Mouse (Mus musculus) intestine, embryonic 15.5 days (tissue): ENCODE results near the gene Alox5. TPM values are rescaled to one million over a fixed set of nuclear protein-coding genes. Genes with fewer than 3 reads are reported as not detected.

Experiments
- ATAC-seq: fragments of 200-750 bp; cut with Nextera tagmentation; 2 replicates; pipeline ENCODE4 v1.8.0; 2017; ENCODE audit warnings: moderate TSS enrichment, moderate library complexity
- H3K27ac ChIP-seq: fragments of 300-500 bp; sonication (generic); 2 replicates; pipeline ENCODE4 v1.5.1; 2015; ENCODE audit warnings: mild to moderate bottlenecking, inconsistent platforms
- H3K27me3 ChIP-seq: fragments of 300-500 bp; sonication (generic); replicated peaks from 2 replicates; pipeline ENCODE4 v1.6.1; 2015; ENCODE audit warnings: inconsistent platforms
- H3K36me3 ChIP-seq: fragments of 300-500 bp; sonication (generic); 2 replicates; pipeline ENCODE4 v1.6.1; 2015; ENCODE audit warnings: inconsistent platforms
- H3K4me1 ChIP-seq: fragments of 300-500 bp; sonication (generic); replicated peaks from 2 replicates; pipeline ENCODE4 v1.6.1; 2015; ENCODE audit warnings: inconsistent platforms
- H3K4me2 ChIP-seq: fragments of 300-500 bp; sonication (generic); replicated peaks from 2 replicates; pipeline ENCODE4 v1.6.1; 2015; ENCODE audit warnings: mild to moderate bottlenecking, inconsistent platforms
- H3K4me3 ChIP-seq: fragments of 300-500 bp; sonication (generic); replicated peaks from 2 replicates; pipeline ENCODE4 v1.5.1; 2015; ENCODE audit warnings: inconsistent platforms
- H3K9ac ChIP-seq: fragments of 300-500 bp; sonication (generic); 2 replicates; pipeline ENCODE4 v1.6.1; 2015; ENCODE audit warnings: inconsistent platforms
- H3K9me3 ChIP-seq: fragments of 300-500 bp; sonication (generic); 2 replicates; pipeline ENCODE4 v1.6.1; 2016; ENCODE audit warnings: inconsistent platforms
- WGBS: fragments of 180-500 bp; shearing (Covaris S2); methylation state at CpG from one replicate; pipeline ENCODE4 v1.1.7; 2015; 5-methylcytosine and 5-hydroxymethylcytosine counted together
- polyA plus RNA-seq: library from polyadenylated mRNA; unstranded; fragments of >200 nt; fragmentation: Nextera tagmentation; extraction: Ambion mirVana; gene quantifications from 2 replicates; pipeline ENCODE4 v1.2.1, GENCODE M21; 2015

Alox5 gene
- polyA plus RNA-seq, 1 experiment from 2014 or later: 1.4 TPM

- H3K4me1 ChIP-seq: no peaks in the 10 kb centered on the region
- H3K9me3 ChIP-seq: no peaks in the 10 kb centered on the region
- H3K36me3 ChIP-seq: 0 out of 2 replicates have a peak, but pooled peaks cover 3% of the 10 kb centered on the region
- H3K4me3 ChIP-seq: no peak overlapping the region
- 86% methylated on average over 12 of the region's 12 CpGs for WGBS
- no peak for ATAC-seq
- H3K27me3 ChIP-seq: no peaks in the 10 kb centered on the region
- H3K9ac ChIP-seq: no peak overlapping the region
- H3K4me2 ChIP-seq: no peak overlapping the region
- no peak overlapping the region for H3K27ac ChIP-seq
Measured at GRCm38 (mm10) chr6:116415126-116415676, 45.8 kb downstream of the Alox5 start.

- H3K9me3 ChIP-seq: no peaks in the 10 kb centered on the region
- WGBS: 94% methylated on average over 14 of the region's 14 CpGs
- H3K4me3 ChIP-seq: no peak overlapping the region
- 0 out of 2 replicates have a peak, but pooled peaks cover 3% of the 10 kb centered on the region for H3K36me3 ChIP-seq
- no peaks in the 10 kb centered on the region for H3K27me3 ChIP-seq
- ATAC-seq: no peak
- H3K27ac ChIP-seq: no peak overlapping the region
- H3K4me2 ChIP-seq: no peak overlapping the region
- no peaks in the 10 kb centered on the region for H3K4me1 ChIP-seq
- H3K9ac ChIP-seq: no peak overlapping the region
Measured at GRCm38 (mm10) chr6:116412546-116413325, 48.2 kb downstream of the Alox5 start.

DNA sequence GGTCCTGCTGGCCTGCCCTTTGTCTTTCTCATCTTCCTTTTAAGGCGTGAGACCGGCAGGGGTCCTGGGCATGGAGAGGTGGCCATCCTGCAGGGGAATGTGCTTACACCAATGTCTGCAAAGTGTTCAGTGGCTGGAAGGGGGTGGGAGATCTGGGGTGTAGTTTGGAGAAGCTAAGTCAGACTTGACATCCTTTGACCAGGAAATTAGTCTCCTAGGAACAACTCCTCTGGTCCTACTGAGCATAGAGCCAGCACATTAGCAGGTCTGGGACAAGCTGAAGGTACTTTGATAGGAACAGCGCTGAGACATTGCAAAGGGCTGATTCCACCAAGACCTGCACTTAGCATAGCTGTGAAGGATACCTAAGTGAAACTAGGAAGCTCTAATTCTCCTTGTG lies 49.3 kb downstream of the Alox5 start:
- 88% methylated on average over 3 of the region's 3 CpGs for WGBS
- H3K36me3 ChIP-seq: 0 out of 2 replicates have a peak, but pooled peaks cover 3% of the 10 kb centered on the region

DNA sequence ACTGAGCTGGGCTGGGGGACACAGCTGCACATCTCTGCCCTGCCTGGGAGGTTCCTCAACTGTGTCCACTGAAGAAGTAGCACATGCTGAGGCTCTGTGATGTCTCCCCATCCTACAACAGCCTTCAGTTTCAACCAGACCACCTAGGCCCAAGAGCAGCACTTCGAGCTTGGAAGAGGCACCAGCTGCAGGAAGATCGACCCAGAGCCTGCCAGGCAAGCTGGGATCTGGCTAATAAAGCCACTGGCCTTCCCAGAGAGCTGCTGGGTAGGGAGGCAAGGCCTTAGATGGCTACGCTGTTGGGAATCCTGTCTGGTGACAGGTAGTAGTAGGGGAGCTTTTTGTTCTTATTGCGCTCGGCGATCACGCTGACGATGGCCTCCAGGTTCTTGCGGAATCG lies 50.5 kb downstream of the Alox5 start:
- no peak overlapping the region for H3K27ac ChIP-seq
- no peak overlapping the region for H3K4me3 ChIP-seq
- no peak overlapping the region for H3K9ac ChIP-seq
- WGBS: 98% methylated on average over 10 of the region's 10 CpGs
- no peaks in the 10 kb centered on the region for H3K27me3 ChIP-seq
- H3K4me1 ChIP-seq: no peaks in the 10 kb centered on the region
- no peak overlapping the region for H3K4me2 ChIP-seq
- no peak for ATAC-seq
- 0 out of 2 replicates have a peak, but pooled peaks cover 3% of the 10 kb centered on the region for H3K36me3 ChIP-seq
- H3K9me3 ChIP-seq: no peaks in the 10 kb centered on the region

More for the DNA sequence above, 49.3 kb downstream of the Alox5 start:
- H3K9me3 ChIP-seq: no peaks in the 10 kb centered on the region
- H3K4me3 ChIP-seq: no peak overlapping the region
- no peak overlapping the region for H3K27ac ChIP-seq
- H3K9ac ChIP-seq: no peak overlapping the region
- ATAC-seq: no peak
- no peaks in the 10 kb centered on the region for H3K27me3 ChIP-seq
- no peak overlapping the region for H3K4me2 ChIP-seq
- no peaks in the 10 kb centered on the region for H3K4me1 ChIP-seq

DNA sequence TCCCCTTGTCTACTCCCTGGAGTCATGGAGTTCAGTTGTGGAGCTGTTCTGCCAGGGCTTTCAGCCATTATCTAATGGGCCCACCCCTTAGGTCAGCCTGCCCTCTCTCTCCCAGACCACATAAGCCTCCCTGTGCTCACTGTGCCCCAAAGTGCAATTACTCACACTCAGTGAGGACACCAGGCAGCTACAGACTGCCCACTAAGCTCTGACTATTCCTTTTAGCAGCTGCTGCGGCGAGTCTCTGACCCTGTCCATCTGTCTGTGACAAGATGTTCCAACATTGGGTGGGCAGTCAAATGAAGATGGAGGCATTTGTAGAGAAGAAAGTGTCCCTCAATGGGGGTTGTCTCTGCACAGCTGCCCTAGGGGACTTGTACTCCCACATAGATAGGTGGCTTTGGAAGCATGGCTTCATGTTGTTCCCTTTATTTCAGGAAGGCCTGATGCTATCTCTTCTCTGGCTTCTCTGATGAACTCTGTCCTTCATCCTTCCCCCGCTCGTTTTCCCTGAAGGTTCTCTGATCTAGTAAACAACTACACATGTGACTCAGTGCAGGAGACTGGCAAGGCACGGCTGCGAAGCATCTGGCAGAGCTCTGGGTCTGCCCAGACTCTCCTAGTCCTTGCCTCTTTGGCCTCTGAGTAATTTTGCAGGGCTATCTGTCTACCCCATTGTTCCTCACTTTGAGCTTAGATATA lies 52.9 kb downstream of the Alox5 start:
- Histone ChIP-seq H3K27me3 (no peaks in the 10 kb centered on the region), H3K27ac (no peak overlapping the region), H3K4me1 (no peaks in the 10 kb centered on the region), H3K9ac (no peak overlapping the region), H3K4me2 (no peak overlapping the region), H3K36me3 (0 out of 2 replicates have a peak, but pooled peaks cover 3% of the 10 kb centered on the region), H3K4me3 (no peak overlapping the region), H3K9me3 (no peaks in the 10 kb centered on the region)
- WGBS: 68% methylated on average over 6 of the region's 6 CpGs
- ATAC-seq: no peak

- Histone ChIP-seq H3K36me3 (0 out of 2 replicates have a peak, but pooled peaks cover 3% of the 10 kb centered on the region), H3K4me1 (no peaks in the 10 kb centered on the region), H3K4me3 (no peak overlapping the region), H3K9me3 (no peaks in the 10 kb centered on the region), H3K4me2 (no peak overlapping the region), H3K9ac (no peak overlapping the region), H3K27ac (no peak overlapping the region), H3K27me3 (no peaks in the 10 kb centered on the region)
- no peak for ATAC-seq
- 93% methylated on average over 4 of the region's 4 CpGs for WGBS
Measured at GRCm38 (mm10) chr6:116407216-116407615, 53.8 kb downstream of the Alox5 start.

GRCm38 (mm10) chr6:116406680-116407079 lies 54.3 kb downstream of the Alox5 start:
- no peaks in the 10 kb centered on the region for H3K9me3 ChIP-seq
- H3K27ac ChIP-seq: no peak overlapping the region
- H3K27me3 ChIP-seq: no peaks in the 10 kb centered on the region
- H3K4me1 ChIP-seq: no peaks in the 10 kb centered on the region
- H3K4me3 ChIP-seq: no peak overlapping the region
- H3K4me2 ChIP-seq: no peak overlapping the region
- WGBS: 70% methylated on average over 5 of the region's 5 CpGs
- ATAC-seq: no peak
- no peak overlapping the region for H3K9ac ChIP-seq
- H3K36me3 ChIP-seq: 0 out of 2 replicates have a peak, but pooled peaks cover 3% of the 10 kb centered on the region

DNA sequence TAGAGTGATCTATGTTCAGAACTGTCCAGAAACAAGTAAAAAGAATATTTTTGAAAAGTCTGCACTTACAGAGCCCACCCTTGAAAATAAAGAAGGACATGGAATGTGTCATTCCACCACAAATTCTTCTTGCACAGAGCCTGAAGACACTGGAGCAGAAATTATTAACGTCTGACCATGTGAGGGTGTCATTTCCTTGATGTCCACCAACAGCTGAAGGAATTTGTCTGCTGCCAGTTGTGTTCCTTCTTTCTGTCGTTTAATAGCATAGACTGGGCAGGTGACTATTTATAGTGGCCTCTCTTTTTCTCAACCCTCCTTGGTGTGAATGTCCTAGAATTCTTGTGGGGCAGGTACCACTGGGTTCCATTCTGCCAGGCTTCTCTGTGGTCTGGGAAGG lies 54.8 kb downstream of the Alox5 start:
- Histone ChIP-seq H3K4me1 (no peaks in the 10 kb centered on the region), H3K9me3 (no peaks in the 10 kb centered on the region), H3K4me3 (no peak overlapping the region), H3K4me2 (no peak overlapping the region), H3K9ac (no peak overlapping the region), H3K27ac (no peak overlapping the region), H3K27me3 (no peaks in the 10 kb centered on the region), H3K36me3 (0 out of 2 replicates have a peak, but pooled peaks cover 3% of the 10 kb centered on the region)
- no peak for ATAC-seq
- WGBS: 67% methylated on average over 2 of the region's 2 CpGs

- ATAC-seq: no peak
- Histone ChIP-seq H3K9ac (no peak overlapping the region), H3K27me3 (no peaks in the 10 kb centered on the region), H3K4me2 (no peak overlapping the region), H3K27ac (no peak overlapping the region), H3K9me3 (no peaks in the 10 kb centered on the region), H3K4me3 (no peak overlapping the region), H3K36me3 (0 out of 2 replicates have a peak, but pooled peaks cover 3% of the 10 kb centered on the region), H3K4me1 (no peaks in the 10 kb centered on the region)
- WGBS: 84% methylated on average over 5 of the region's 5 CpGs
Measured at GRCm38 (mm10) chr6:116405715-116406114, 55.3 kb downstream of the Alox5 start.

GRCm38 (mm10) chr6:116405243-116405642 lies 55.7 kb downstream of the Alox5 start:
- no peak overlapping the region for H3K27ac ChIP-seq
- no peaks in the 10 kb centered on the region for H3K9me3 ChIP-seq
- no peaks in the 10 kb centered on the region for H3K36me3 ChIP-seq
- H3K4me1 ChIP-seq: no peaks in the 10 kb centered on the region
- WGBS: 90% methylated on average over 9 of the region's 9 CpGs
- ATAC-seq: no peak
- H3K4me2 ChIP-seq: no peak overlapping the region
- H3K4me3 ChIP-seq: no peak overlapping the region
- no peaks in the 10 kb centered on the region for H3K27me3 ChIP-seq
- H3K9ac ChIP-seq: no peak overlapping the region

GRCm38 (mm10) chr6:116402426-116402825 lies 58.6 kb downstream of the Alox5 start:
- WGBS: 88% methylated on average over 3 of the region's 3 CpGs
- H3K9ac ChIP-seq: no peak overlapping the region
- no peak overlapping the region for H3K27ac ChIP-seq
- H3K36me3 ChIP-seq: no peaks in the 10 kb centered on the region
- H3K4me1 ChIP-seq: no peaks in the 10 kb centered on the region
- H3K9me3 ChIP-seq: no peaks in the 10 kb centered on the region
- no peaks in the 10 kb centered on the region for H3K27me3 ChIP-seq
- ATAC-seq: no peak
- no peak overlapping the region for H3K4me2 ChIP-seq
- H3K4me3 ChIP-seq: no peak overlapping the region

DNA sequence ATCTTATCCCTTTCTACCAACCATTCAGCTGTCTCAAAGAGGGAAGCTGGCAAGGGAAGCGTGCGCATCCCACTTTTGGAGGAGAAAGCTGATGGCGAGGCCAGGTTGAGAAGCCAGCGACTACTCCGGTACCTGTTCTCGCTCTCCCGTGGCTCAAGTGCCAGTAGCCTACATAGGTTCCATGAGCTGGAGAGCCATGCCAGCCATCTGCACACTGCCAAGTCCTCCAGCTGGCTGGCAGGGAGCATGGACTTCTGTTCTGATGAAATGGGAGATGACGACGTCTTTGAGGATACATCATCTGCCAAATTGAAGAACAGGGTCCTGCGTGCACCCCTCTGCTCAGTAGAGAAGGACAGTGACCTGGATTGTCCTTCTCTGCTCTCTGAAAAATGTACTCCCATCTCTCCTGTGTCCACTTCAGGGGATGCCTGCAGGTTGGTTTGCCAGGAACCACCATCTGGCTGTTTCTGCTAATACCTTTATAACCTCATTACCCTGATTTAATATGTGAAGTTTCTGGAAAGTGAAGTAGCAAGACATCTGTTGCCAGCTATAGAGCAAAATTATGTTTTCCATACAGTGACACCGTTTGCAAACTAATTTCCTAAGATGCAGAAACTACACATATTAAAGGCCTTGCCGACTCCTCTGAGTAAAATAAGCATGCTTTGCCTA lies 59.1 kb downstream of the Alox5 start:
- Histone ChIP-seq H3K27me3 (no peaks in the 10 kb centered on the region), H3K9me3 (no peaks in the 10 kb centered on the region), H3K36me3 (no peaks in the 10 kb centered on the region), H3K4me2 (no peak overlapping the region), H3K4me3 (no peak overlapping the region), H3K9ac (no peak overlapping the region), H3K4me1 (no peaks in the 10 kb centered on the region), H3K27ac (no peak overlapping the region)
- 95% methylated on average over 12 of the region's 12 CpGs for WGBS
- no peak for ATAC-seq
